Mouse (Mus musculus) retina, postnatal 1 day (tissue): ENCODE data around the gene Lrmda.

Source experiments
- DNase-seq: peaks from one replicate; pipeline ENCODE4 v3.0.0-alpha.2; 2012

Lrmda gene

GRCm38 (mm10) chr14:22686886-22687285, 667.4 kb downstream of the Lrmda start:
- DNase-seq: no peak

GRCm38 (mm10) chr14:22688399-22688798, 668.9 kb downstream of the Lrmda start:
- no peak for DNase-seq

GRCm38 (mm10) chr14:22695448-22695847, 675.9 kb downstream of the Lrmda start:
- peak; percentile 58 for DNase-seq

- no peak for DNase-seq
These were observed 676.4 kb downstream of the Lrmda start for GRCm38 (mm10) chr14:22695931-22696365.

- DNase-seq: no peak
These were observed 680.7 kb downstream of the Lrmda start for GRCm38 (mm10) chr14:22700236-22700635.

GRCm38 (mm10) chr14:22700690-22701089, 681.2 kb downstream of the Lrmda start:
- DNase-seq: no peak

- DNase-seq: no peak
These were observed 688.6 kb downstream of the Lrmda start for GRCm38 (mm10) chr14:22707958-22708701.

- peak; percentile 81 for DNase-seq
These were observed 690.7 kb downstream of the Lrmda start for GRCm38 (mm10) chr14:22710071-22710661.

GRCm38 (mm10) chr14:22712388-22712787, 692.9 kb downstream of the Lrmda start:
- DNase-seq: no peak

- DNase-seq: no peak
These were observed 696.3 kb downstream of the Lrmda start for GRCm38 (mm10) chr14:22715581-22716378.

GRCm38 (mm10) chr14:22719968-22720367, 700.5 kb downstream of the Lrmda start:
- no peak for DNase-seq

- DNase-seq: no peak
These were observed 702.3 kb downstream of the Lrmda start for GRCm38 (mm10) chr14:22721845-22722244.

GRCm38 (mm10) chr14:22727548-22727947, 708.0 kb downstream of the Lrmda start:
- no peak for DNase-seq

- DNase-seq: no peak
These were observed 709.2 kb downstream of the Lrmda start for GRCm38 (mm10) chr14:22728611-22729223.

- peak; percentile 37 for DNase-seq
These were observed 719.1 kb downstream of the Lrmda start for GRCm38 (mm10) chr14:22738603-22739002.

GRCm38 (mm10) chr14:22742527-22742926, 723.0 kb downstream of the Lrmda start:
- no peak for DNase-seq

- no peak for DNase-seq
These were observed 723.8 kb downstream of the Lrmda start for GRCm38 (mm10) chr14:22743264-22743663.

GRCm38 (mm10) chr14:22744701-22745100, 725.2 kb downstream of the Lrmda start:
- no peak for DNase-seq

GRCm38 (mm10) chr14:22745263-22745881, 725.9 kb downstream of the Lrmda start:
- DNase-seq: peak; percentile 23

GRCm38 (mm10) chr14:22745882-22746480, 726.5 kb downstream of the Lrmda start:
- DNase-seq: peak; percentile 29

- DNase-seq: no peak
These were observed 728.3 kb downstream of the Lrmda start for GRCm38 (mm10) chr14:22747816-22748215.

- no peak for DNase-seq
These were observed 730.9 kb downstream of the Lrmda start for GRCm38 (mm10) chr14:22750409-22750808.
